ENCODE assay signal across 8 mouse cellular contexts in the genomic region with DNA sequence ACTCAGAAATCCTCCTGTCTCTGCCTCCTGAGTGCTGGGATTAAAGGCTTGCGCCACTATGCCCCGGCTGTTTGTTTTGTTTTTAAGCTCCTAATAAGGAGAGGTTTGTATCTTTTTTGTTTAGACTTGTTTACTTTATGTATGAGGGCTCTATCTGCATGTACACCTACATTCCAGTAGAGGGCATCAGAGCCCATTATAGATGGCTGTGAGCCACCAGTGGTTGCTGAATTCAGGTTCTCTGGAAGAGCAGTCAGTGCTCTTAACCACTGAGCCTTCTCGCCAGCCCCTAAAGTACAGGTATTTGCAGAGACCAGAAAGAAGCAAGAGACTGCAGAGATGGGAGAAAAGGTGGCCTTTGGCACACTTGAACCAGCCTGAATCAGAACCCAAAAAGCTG. TPM values are rescaled to one million over a fixed set of nuclear protein-coding genes. Genes with fewer than 3 reads are reported as not detected.
DNase-seq lines count a peak whose midpoint lies in the region; ATAC-seq lines count a peak whose summit lies in the region.

No protein-coding gene starts in this region.

- WGBS in embryonic facial prominence, embryonic 15.5 days = 31% methylated on average over 3 of the region's 3 CpGs
- 42% methylated on average over 3 of the region's 3 CpGs for WGBS in midbrain, embryonic 14.5 days

- no peak overlapping the region for H3K27ac ChIP-seq in embryonic facial prominence, embryonic 15.5 days (replicated peaks)
- H3K27ac ChIP-seq in midbrain, embryonic 14.5 days (replicated peaks; ENCODE audit: low read depth, low read length) = no peak overlapping the region

- no peak overlapping the region for H3K4me3 ChIP-seq in embryonic facial prominence, embryonic 15.5 days (replicated peaks)
- no peak overlapping the region for H3K4me3 ChIP-seq in midbrain, embryonic 14.5 days (replicated peaks; ENCODE audit: low read depth, low read length)

- peak; percentile 57; the same call in 1 of the 2 replicates for ATAC-seq in embryonic facial prominence, embryonic 15.5 days (ENCODE audit: insufficient number of reproducible peaks, low FRiP score, low TSS enrichment, low read depth)
- ATAC-seq in midbrain, embryonic 14.5 days (ENCODE audit: low FRiP score, low TSS enrichment) = no peak

- H3K9ac ChIP-seq in embryonic facial prominence, embryonic 15.5 days = no peak overlapping the region
- H3K9ac ChIP-seq in midbrain, embryonic 14.5 days (replicated peaks; ENCODE audit: low read length) = no peak overlapping the region

- no peaks in the 10 kb centered on the region for H3K4me1 ChIP-seq in embryonic facial prominence, embryonic 15.5 days
- no peaks in the 10 kb centered on the region for H3K4me1 ChIP-seq in midbrain, embryonic 14.5 days (ENCODE audit: control insufficient read depth, insufficient read depth, low read length)

- H3K9me3 ChIP-seq in embryonic facial prominence, embryonic 15.5 days (replicated peaks) = no peaks in the 10 kb centered on the region
- H3K9me3 ChIP-seq in midbrain, embryonic 14.5 days (ENCODE audit: control insufficient read depth, low read length) = no peaks in the 10 kb centered on the region

- H3K4me2 ChIP-seq in embryonic facial prominence, embryonic 15.5 days (replicated peaks) = no peak overlapping the region
- H3K4me2 ChIP-seq in midbrain, embryonic 14.5 days (ENCODE audit: low read length) = no peak overlapping the region

- peak; percentile 51 to 59 for DNase-seq in heart, adult 18-20 months
- DNase-seq in heart, adult 11 months = no peak
- DNase-seq in 3T3-L1 (ENCODE audit: low read depth, low spot score) = peak; percentile 77
- peak; percentile 47 for DNase-seq in Muller cell, postnatal 12 days (ENCODE audit: inconsistent ontology term)
- DNase-seq in kidney, postnatal 10 days = peak; percentile 54
- DNase-seq in midbrain, embryonic 14.5 days = peak; percentile 86
- no peak for DNase-seq in ovary, adult 18-20 months (ENCODE audit: low spot score)

- H3K27me3 ChIP-seq in embryonic facial prominence, embryonic 15.5 days = no peaks in the 10 kb centered on the region
- no peaks in the 10 kb centered on the region for H3K27me3 ChIP-seq in midbrain, embryonic 14.5 days (ENCODE audit: control insufficient read depth, insufficient read depth, low read length)

- H3K36me3 ChIP-seq in embryonic facial prominence, embryonic 15.5 days = no peaks in the 10 kb centered on the region
- H3K36me3 ChIP-seq in midbrain, embryonic 14.5 days (ENCODE audit: control insufficient read depth, insufficient read depth, low read length) = no peaks in the 10 kb centered on the region

RNA-seq across cellular contexts. Expression of gene Pde8a, which starts 46.3 kb away (rescaled TPM):
- total RNA-seq in heart, adult 18-20 months (2021) = 10 to 100 TPM; 13.8 to 16.1 TPM
- polyA plus RNA-seq in embryonic facial prominence, embryonic 15.5 days (2015; fragmentation: Nextera tagmentation; extraction: Ambion mirVana) = 6.4 and 7.3 TPM in 2 replicates
- 1.8 and 2.4 TPM in 2 replicates for polyA plus RNA-seq in midbrain, embryonic 14.5 days (2014; fragmentation: Nextera tagmentation; extraction: Ambion mirVana)

RNA-seq across cellular contexts. Expression of gene Slc28a1, which starts 52.5 kb away (rescaled TPM):
- total RNA-seq in heart, adult 18-20 months (2021) = under 1 TPM; 0.12 to 0.21 TPM
- polyA plus RNA-seq in embryonic facial prominence, embryonic 15.5 days (2015; fragmentation: Nextera tagmentation; extraction: Ambion mirVana) = 0.09 TPM in 1 of 2 replicates, not detected in the other
- polyA plus RNA-seq in midbrain, embryonic 14.5 days (2014; fragmentation: Nextera tagmentation; extraction: Ambion mirVana) = not detected in 2 replicates

Comparison
In these comparisons a context has a peak if more than half of its experiments do, and no peak if none do; other contexts are left out.
1. DNase-seq: peak in heart, adult 18-20 months (2 of 2), 3T3-L1 (single experiment), Muller cell, postnatal 12 days (single experiment), kidney, postnatal 10 days (single experiment) and midbrain, embryonic 14.5 days (single experiment); none in heart, adult 11 months (single experiment) and ovary, adult 18-20 months (single experiment).